Mouse (Mus musculus) retina, adult 2 months (tissue): Measurements from ENCODE around the gene Fkbp10.

Experiments
- DNase-seq: peaks from one replicate; pipeline ENCODE4 v3.0.0-alpha.2; 2012; ENCODE audit warnings: low read depth, low spot score

Gene Fkbp10

DNA sequence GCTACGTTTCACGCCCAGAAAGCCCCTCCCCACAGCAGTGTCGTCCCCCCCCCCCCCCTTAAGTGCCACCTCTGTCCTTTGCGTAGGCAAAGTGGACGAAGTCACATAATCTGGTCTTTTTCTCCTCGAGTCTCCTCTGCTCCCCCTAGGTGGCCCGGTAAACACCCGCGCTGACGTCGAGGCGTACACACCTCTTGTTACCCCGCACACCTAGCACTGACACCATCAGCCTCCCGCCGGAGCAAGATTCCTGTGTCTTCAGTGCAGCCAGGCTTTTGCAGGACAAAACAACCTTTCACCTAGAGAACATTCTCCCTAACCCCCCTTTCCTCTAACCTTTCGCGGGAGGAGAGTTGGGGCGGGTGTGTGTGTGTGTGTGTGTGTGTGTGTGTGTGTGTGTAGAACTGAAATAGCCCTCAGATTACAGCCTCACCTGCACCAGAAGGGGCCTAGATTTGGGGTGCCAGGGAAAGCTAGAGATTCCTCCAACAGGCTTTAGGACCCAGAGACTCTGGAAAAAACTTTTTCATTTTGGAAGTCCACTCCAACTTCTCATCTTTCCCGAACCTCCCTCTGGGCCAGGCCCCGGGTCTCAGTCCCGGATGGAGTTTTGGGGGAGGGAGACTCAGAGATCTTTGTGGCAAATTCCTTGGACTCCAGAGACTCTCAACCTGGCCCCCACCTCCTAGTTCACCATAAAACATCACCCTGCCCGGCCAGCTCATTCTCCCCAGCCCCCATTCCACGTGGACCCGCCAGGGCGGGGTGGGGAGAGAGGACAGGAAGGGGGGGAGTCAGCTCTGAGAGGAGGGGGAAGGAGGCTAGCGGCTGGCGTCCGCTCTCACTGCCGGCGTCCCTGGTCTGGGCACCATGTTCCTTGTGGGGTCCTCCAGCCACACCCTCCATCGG is at the start of gene Fkbp10:
TSS of gene Fkbp10 (plus strand) at position 784 of the 909 bp plus-strand sequence.
- DNase-seq: no peak

GRCm38 (mm10) chr11:100369145-100369544 is 46.4 kb upstream of the Fkbp10 start:
- no peak for DNase-seq

- DNase-seq: no peak
Measured at GRCm38 (mm10) chr11:100369822-100370221, 45.7 kb upstream of the Fkbp10 start.

DNA sequence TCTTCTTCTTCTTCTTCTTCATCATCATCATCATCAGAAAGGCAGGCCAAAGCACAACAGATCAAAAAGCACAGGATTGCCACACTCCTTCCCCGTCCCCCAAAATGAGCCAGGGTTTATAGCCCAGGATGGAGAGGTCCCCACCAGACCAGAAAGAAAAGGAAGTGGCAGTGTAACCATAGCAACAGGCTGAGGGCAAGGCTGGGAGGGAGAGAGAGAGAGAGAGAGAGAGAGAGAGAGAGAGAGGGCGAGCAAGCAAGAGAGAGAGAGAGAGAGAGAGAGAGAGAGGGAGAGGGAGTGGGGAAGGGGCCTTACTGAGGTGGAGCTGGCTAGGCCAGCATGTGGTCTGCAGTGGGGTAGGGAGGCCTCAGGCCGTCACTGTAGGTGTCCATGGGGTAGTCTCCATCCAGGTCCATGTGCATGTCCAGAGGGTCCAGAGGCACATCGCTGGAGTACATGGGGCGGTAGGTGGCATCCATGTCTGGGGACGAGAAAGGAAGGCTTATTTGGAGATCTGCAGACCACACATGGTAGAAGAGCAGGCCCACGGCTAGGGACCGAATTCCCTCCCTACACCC is 43.4 kb upstream of the Fkbp10 start:
- DNase-seq: no peak

DNA sequence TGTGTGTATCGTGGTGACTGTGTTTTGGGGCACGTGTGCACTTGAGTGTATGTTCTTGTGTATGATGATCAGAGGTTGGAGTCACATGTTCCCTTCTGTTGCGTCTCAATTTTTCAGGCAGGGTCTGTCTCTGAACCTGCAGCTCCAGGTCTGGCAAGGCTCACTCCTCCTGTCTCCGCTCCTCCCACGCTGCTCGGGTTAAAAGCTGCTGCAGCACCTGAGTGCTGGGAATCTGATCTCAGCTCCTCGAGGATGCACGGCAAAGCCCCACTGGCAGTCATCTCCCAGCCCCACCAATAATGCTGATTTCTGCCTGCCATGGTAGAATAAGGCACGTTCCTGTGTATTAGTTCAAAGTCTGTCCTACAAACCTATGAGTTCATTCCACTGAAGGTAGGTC is 40.4 kb upstream of the Fkbp10 start:
- DNase-seq: no peak

- no peak for DNase-seq
Measured at GRCm38 (mm10) chr11:100376005-100376404, 39.5 kb upstream of the Fkbp10 start.

- DNase-seq: no peak
Measured at GRCm38 (mm10) chr11:100376746-100377389, 38.6 kb upstream of the Fkbp10 start.

DNA sequence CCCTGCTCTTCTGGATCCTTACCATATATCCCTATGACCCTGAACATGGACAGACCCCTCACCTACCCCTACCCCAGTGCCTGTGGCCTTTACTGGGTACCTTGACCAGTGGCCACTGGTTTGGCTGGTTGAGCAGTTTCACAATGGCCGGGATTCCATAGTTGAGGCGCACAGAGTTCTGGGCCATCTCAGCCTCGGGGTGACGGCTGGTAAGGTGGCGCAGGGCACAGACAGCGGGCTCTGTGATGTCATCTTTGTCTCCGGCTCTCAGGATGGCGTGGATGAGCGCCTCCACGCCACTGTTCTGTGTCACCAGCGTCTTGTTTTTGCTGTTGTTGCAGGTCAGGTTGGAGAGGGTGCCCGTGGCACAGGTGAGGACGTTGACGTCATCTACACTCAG is 37.5 kb upstream of the Fkbp10 start:
- no peak for DNase-seq

- no peak for DNase-seq
Measured at GRCm38 (mm10) chr11:100378446-100378845, 37.1 kb upstream of the Fkbp10 start.

DNA sequence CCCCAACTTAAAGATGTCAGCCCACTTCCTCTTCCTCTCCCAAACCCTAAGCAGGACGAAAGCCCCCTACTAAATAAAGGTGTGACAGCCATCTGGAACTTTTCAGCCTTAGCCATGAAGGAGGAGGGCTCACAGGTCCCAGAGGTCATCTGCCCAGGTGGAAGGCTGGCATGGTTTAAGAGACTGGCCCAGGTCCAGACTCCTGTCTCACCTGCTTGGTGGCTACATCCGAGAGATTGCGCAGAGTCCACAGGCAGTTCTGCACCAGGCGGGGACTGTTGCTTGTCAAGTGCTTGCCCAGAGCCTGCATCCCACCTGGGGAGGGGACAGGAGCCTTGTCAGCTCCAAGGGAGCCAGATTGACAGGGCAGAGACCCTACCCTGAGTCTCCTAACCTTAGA is 36.2 kb upstream of the Fkbp10 start:
- no peak for DNase-seq

DNA sequence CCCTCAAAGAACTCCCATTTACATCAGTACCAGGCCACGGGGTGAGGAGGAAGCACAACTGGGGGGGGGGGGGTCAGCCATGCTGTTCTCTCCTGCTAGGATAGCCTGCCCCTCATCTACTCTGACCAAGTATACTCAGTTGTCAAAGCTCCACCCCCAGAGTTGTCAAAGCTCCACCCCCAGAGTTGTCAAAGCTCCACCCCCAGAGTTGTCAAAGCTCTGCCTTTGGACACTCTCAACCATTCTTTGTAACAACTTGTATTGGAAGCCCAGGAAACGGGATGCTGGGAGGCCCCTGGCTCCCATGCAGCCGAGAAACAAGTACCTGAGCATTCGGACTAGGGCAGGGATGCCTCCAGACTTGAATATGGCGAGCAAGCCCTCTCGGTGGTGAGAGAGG is 32.8 kb upstream of the Fkbp10 start:
- no peak for DNase-seq

- DNase-seq: no peak
Measured at GRCm38 (mm10) chr11:100385016-100385415, 30.5 kb upstream of the Fkbp10 start.

DNA sequence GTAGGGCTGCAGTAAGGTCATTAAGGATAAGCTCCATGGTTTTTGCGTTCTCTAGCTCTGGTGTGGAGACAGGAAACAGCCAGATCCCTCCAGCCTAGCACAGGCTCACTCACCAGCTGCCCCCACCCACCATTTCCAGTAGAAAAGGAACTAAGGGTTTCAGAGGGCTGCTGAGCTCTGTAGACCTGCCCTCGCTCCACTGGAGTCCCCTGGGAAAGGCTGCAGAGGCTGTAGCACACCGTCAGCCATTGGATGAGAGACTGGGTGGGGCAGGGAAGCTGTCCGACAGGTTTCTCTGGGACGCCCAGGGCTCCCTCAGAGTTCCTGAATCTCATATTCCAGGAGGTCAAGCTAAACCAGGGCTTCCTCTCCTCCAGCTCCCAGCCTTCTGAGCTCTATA is 28.9 kb upstream of the Fkbp10 start:
- DNase-seq: no peak

- no peak for DNase-seq
Measured at GRCm38 (mm10) chr11:100387111-100387510, 28.4 kb upstream of the Fkbp10 start.

GRCm38 (mm10) chr11:100387589-100388375 is 27.7 kb upstream of the Fkbp10 start:
- no peak for DNase-seq

GRCm38 (mm10) chr11:100388588-100388987 is 26.9 kb upstream of the Fkbp10 start:
- DNase-seq: no peak

DNA sequence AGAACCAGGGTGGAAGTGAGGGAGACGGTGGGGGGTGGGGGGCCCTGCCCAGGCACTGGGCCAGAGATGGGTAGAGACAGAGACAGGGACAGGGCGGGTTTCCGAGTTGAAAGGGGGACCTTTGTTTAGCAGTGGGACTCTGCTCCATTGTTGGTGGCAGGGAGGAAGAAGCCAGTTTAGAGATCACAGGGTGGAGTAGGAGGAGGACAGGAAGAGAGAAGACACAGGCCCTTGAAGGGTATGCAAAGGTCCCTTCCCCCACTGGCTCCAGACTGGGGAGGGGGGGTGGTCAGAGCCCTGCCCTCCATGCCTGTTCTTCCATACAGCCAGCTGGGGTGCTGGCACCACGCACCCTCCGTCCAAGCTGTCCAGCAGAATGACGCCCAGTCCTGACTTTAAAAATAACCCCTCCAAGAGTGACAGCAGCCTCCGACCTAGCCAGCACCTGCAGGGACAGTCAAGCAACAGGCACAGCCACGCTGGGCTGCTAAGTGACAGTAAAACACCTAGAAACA is 25.5 kb upstream of the Fkbp10 start:
- DNase-seq: no peak

DNA sequence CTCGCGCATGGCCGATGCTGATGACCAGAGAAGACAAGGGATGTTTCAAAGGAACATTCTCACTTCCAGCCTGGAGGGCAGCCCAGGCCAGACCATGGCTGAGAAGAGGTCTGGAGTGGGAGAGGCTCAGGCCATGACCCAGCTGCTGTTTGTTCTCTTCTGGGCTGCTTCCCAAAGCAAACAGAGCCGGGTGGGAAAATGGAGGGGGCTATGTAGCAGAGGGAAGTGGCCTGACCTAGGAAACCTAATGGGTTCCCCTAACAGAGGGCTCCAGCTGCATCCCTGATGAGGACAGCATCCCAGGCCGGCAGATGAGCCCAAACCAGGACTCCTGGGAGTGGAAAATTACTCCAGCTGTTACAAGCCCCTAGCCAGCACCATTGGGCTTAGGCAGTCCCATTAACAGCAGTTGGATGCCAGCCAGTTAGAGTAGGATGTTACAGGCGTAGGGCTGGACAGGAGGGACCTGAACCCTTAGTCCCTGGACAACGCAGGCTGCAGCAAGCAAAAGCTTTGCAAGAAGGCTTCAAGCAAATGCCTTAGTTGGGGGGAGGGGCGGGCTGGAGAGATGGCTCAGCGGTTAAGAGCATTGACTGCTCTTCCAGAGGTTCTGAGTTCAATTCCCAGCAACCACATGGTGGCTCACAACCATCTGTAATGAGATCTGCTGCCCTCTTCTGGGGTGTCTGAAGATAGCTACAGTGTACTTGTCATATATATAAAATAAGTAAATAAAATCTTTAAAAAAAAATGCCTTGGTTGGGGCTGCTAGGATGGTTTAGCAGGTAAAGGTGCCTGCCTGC is 24.2 kb upstream of the Fkbp10 start:
- DNase-seq: no peak

DNA sequence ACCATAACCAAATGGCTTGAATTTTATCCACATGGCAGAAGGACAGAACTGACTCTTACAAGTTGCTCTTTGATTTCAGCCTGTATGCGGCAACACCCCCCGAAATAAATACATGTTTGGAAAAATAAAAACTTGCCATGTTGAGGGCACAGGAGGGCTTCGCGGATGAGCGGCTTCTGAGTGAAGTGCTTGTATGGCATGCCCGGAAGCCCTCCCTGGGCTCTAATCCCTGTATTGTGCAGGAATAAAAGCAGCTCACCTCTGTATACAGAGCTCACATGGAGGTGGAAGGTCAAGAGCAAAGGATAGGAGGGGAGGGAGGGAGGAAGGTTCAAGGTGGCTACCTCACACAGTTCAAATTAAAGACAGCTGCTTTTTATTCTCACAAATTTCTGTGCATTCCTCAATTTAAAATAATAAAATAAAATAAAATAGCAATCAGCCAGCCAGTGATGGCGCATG is 23.6 kb upstream of the Fkbp10 start:
- DNase-seq: no peak

GRCm38 (mm10) chr11:100392958-100393357 is 22.5 kb upstream of the Fkbp10 start:
- no peak for DNase-seq

DNA sequence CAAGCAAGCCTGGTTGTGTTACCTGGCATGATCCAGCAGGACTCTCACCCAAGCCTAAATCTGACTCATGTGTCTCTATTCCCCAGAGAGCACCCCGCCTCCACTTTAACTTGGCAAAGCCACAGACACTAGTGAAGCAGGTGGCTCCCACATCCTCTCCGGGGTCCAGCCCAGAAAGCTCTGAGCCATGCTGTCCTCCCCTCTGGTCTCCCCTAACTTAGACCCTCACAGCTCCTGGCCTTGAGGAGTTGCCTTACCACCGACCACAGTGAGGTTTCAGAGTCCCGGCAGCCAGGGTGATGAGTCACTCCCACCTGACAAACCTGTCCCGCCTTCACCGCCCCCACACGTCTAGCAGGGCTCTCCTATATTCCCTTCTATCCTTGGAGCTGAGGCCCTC is 21.8 kb upstream of the Fkbp10 start:
- DNase-seq: no peak
